Mouse (Mus musculus) testis, adult 2 months (tissue): ENCODE data around the gene Tmem141. TPM values are rescaled to one million over a fixed set of nuclear protein-coding genes. Genes with fewer than 3 reads are reported as not detected.

Experiments
- H3K27ac ChIP-seq: fragments of 200-500 bp; 2 replicates; pipeline ENCODE4 v1.5.1; 2012; ENCODE audit warnings: low read depth, low read length; ENCODE audit not compliant: control insufficient read depth, insufficient read depth
- H3K27me3 ChIP-seq: fragments of 200-500 bp; 2 replicates; pipeline ENCODE4 v1.6.1; 2012; ENCODE audit warnings: mild to moderate bottlenecking, low read length, moderate library complexity; ENCODE audit not compliant: control insufficient read depth, insufficient read depth
- H3K36me3 ChIP-seq: fragments of 200-500 bp; 2 replicates; pipeline ENCODE4 v1.6.1; 2012; ENCODE audit warnings: mild to moderate bottlenecking, low read length; ENCODE audit not compliant: control insufficient read depth, insufficient read depth
- H3K4me1 ChIP-seq: fragments of 200-500 bp; 2 replicates; pipeline ENCODE4 v1.6.1; 2012; ENCODE audit warnings: low read length; ENCODE audit not compliant: control insufficient read depth, insufficient read depth
- H3K4me3 ChIP-seq: fragments of 200-500 bp; 2 replicates; pipeline ENCODE4 v1.5.1; 2012; ENCODE audit warnings: low read depth, mild to moderate bottlenecking, low read length, moderate library complexity, mixed read lengths; ENCODE audit not compliant: control insufficient read depth
- CTCF ChIP-seq: fragments of 200-500 bp; IDR thresholded peaks from 2 replicates; pipeline ENCODE4 v1.5.1; 2012; ENCODE audit warnings: low read depth, mild to moderate bottlenecking, inconsistent platforms, low read length, moderate library complexity; ENCODE audit not compliant: control insufficient read depth, insufficient read depth, insufficient replicate concordance
- POLR2A ChIP-seq: fragments of 200-500 bp; IDR thresholded peaks from 2 replicates; pipeline ENCODE4 v1.6.1; 2012; ENCODE audit warnings: low read depth, mild to moderate bottlenecking, inconsistent platforms, low read length, moderate library complexity; ENCODE audit not compliant: control insufficient read depth
- polyA plus RNA-seq: library from polyadenylated mRNA; depleted of rRNA; stranded (reverse); fragments of >200 nt; gene quantifications from 2 replicates; pipeline ENCODE4 v1.2.3, GENCODE M21; 2012

Tmem141 gene
- polyA plus RNA-seq, 1 experiment: 24.0 TPM

DNA sequence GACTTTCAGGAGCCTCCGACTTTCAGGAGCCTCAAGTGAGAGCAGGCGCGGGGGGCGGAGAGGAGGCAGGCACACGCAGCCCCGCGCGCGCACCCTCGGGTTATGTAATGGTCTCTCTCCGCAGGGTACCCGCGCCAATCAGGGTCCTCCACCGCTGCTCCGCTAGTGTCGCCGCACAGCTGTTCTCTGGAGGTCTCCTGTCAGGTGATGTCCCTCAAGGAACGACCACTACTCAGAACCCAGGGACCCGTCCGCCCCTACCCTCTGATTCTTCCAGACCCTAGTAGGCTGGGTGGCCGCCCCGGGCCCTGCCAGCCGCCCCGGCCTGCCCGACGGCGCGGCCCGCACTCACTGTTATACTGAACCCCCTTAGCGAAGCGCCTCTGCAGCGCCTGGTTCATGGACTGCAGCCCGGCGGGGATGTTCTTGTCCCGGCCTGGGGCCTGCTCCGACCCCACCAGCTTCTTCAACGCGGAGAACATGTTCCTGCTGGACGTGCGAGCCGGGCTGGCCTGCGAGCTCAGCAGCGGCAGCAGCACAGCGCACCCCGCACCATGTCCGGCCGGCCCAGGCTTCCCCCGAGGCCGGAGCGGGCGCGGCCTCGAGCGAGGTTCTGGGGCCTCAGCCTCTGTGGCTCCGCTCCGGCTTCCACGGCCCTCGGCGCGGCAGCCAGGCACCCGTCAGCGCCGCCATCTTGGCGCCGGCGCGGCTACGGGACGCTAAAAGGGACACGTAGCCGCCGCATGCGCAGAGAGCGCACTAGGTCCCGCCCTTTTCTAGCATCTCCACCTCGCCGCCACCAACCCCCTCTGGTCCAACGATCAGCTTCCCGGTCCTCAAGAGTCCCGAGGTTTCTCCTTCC, 13.8 kb downstream of the Tmem141 start, which contains the start of gene Rabl6:
TSS of gene Rabl6 (minus strand) at position 761 of the 862 bp plus-strand sequence.
- Histone ChIP-seq H3K4me1 (no peaks in the 10 kb centered on the region; the same call in none of the 2 replicates), H3K4me3 (peak within 1 kb of the TSS; percentile 96), H3K36me3 (no peaks in the 10 kb centered on the region; the same call in 1 of the 2 replicates), H3K27ac (peak within 1 kb of the TSS; percentile 93), H3K27me3 (no peaks in the 10 kb centered on the region)
- TF ChIP-seq CTCF: no peak
- peak; percentile 97 for TF ChIP-seq POLR2A

DNA sequence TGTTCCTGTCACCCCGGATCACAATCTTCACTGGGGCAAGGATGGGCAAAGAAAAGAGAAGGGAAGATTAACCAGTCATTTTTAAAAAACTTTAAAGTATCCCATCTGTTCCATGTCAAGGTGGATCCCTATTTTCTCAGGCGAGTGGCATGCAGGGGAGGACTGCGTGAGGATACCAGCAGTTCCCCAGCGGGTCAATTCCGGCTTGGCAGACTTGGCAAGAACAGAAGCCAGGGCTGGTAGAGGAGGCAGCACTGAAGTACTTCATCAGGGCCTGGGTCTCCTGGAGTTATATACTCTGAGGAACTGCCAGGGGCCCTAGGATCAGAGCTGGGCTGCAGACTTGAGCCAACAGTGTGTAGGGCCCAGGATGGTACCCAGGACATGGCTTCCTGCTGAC, 19.3 kb downstream of the Tmem141 start:
- Histone ChIP-seq H3K4me3 (no peak overlapping the region), H3K4me1 (no peaks in the 10 kb centered on the region; the same call in 1 of the 2 replicates), H3K27ac (no peak overlapping the region), H3K27me3 (no peaks in the 10 kb centered on the region), H3K36me3 (peaks cover 5% of the 10 kb centered on the region; the same call in 1 of the 2 replicates)
- TF ChIP-seq CTCF: no peak
- no peak for TF ChIP-seq POLR2A

DNA sequence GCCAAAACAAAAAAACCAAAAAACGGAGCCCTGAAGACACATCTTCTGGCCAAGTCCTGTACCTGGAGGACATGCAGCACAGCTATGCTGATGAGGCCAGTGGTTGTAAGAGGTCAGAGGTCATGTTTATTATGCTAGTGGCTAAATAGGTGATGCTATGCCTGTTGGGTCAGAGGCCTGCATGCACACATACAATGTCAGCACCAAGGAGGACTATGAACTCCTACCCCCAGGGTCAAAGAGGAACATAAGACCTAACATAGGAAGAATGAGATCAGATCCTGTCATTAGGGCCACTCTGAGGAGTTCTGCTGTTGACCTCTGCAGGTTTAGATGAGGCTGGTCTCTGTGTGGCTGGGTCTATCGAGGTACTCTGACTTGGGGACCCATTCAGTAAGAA, 21.8 kb downstream of the Tmem141 start:
- no peak for TF ChIP-seq POLR2A
- TF ChIP-seq CTCF: no peak
- H3K27me3 ChIP-seq: no peaks in the 10 kb centered on the region
- H3K36me3 ChIP-seq: peaks cover 8% of the 10 kb centered on the region
- no peak overlapping the region for H3K27ac ChIP-seq
- H3K4me3 ChIP-seq: no peak overlapping the region
- no peaks in the 10 kb centered on the region for H3K4me1 ChIP-seq

DNA sequence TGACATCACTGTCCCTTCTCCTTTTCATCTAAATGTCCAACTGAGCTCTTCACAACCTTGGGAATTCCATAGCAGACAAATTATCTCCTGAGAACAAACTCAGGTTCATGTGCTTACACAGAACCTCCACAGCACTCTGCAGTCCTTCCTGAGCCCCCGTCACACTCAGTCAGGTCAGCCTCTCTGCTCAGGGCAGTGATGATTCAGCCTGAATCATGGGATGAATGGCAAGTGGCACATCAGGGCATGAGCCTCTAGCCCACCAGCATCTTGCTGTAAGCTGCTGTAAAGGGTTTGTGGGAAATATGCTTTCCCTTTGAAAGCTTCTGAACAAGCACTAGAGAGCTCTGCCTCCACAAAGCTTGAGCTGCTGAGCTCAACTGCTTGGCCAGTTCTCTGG, 23.1 kb downstream of the Tmem141 start:
- H3K4me3 ChIP-seq: no peak overlapping the region
- no peaks in the 10 kb centered on the region for H3K4me1 ChIP-seq
- no peaks in the 10 kb centered on the region for H3K27me3 ChIP-seq
- TF ChIP-seq CTCF: no peak
- TF ChIP-seq POLR2A: no peak
- peaks cover 8% of the 10 kb centered on the region for H3K36me3 ChIP-seq
- no peak overlapping the region for H3K27ac ChIP-seq

DNA sequence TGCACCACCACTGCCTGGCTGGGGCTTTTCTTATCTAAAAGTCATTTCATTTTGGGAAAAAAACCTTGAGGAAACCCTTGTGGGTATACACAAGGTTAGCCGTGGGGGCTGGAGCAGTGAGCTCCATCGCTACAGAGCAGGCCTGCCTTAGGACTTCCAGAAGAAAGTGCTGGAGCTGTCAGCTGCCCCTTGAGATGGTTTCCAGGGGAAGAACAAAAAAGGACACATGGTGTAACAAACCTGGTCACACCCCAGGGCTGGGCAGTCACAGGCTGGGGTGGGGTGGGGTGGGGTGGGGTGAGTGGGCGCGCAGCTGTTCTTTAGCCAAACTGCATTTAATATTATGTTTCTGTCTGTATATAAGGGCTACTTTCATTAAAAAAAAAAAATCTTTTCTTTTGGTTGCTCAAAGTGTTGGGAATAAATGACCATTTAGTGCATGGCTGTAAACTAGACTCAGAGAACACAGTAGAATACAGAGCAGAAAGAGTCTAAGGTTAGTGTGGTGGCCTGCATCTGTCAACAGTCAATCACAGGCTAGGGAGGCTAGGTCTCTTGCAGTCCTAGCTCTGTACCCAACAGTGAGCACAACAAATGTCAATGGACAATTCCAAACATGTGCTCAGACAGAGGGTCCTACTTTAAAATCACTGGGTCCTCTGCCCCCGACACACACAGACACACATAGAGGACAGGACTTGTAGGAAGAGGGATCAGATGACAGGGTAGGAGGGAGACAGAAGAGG, 24.9 kb downstream of the Tmem141 start:
- no peak overlapping the region for H3K4me3 ChIP-seq
- no peaks in the 10 kb centered on the region for H3K27me3 ChIP-seq
- no peak overlapping the region for H3K27ac ChIP-seq
- H3K4me1 ChIP-seq: no peaks in the 10 kb centered on the region
- peaks cover 8% of the 10 kb centered on the region for H3K36me3 ChIP-seq
- no peak for TF ChIP-seq CTCF
- no peak for TF ChIP-seq POLR2A

DNA sequence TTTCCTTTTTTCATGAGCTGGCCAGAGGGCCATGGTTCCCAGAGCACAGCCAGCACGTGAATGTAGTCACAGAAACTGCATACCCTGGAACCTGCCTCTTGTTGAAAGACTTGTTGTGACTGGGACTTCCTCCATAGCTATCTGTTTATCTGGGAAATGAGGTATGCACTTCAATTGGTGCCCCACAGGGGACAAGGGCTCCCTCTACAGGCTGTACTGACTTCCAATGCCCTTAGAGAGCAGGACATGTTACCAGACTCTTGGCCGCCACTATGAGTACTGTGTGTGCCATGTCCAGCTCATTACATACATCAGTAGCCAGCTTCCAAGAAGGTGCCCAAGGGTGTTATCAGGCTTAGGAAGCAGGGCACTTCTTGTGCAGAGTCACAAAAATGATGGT, 29.9 kb downstream of the Tmem141 start:
- Histone ChIP-seq H3K36me3 (peaks cover 4% of the 10 kb centered on the region), H3K27ac (no peak overlapping the region), H3K27me3 (no peaks in the 10 kb centered on the region), H3K4me1 (no peaks in the 10 kb centered on the region), H3K4me3 (no peak overlapping the region)
- TF ChIP-seq POLR2A (no peak), CTCF (no peak)

DNA sequence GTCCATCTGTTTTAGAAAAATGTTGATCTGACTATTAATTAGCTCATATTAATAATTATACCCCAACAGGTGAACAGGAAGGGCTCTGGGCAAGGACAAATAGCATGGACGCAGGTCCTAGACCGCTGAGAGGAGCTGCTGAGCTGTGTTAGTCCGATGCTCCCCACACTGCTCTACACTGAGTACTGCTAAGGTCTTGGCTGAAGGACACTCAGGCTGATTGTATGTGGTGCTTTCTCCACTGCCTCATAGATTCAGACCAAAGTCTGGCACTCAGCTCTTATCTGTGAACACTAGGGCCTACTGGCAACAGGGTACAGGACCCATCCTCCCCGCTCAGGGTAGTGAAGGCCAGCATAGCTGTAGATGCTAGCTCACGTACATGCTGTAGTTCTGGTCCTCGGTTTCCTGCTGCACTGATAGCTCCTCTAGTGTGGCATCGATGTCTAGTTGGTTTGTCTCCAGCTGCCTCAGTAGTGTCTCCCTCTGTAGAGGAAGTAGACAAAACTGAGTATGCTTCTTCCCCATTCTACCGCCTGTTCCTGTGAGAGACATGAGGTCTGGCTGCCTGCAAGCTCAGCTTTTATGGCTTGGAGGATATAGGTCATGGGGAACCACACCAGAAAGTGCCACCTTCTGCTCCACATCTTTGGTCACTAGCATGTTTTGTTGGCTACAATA, 33.4 kb downstream of the Tmem141 start:
- H3K4me3 ChIP-seq: no peak overlapping the region
- no peaks in the 10 kb centered on the region for H3K4me1 ChIP-seq
- TF ChIP-seq CTCF (no peak), POLR2A (no peak)
- no peaks in the 10 kb centered on the region; the same call in 1 of the 2 replicates for H3K36me3 ChIP-seq
- H3K27me3 ChIP-seq: no peaks in the 10 kb centered on the region
- H3K27ac ChIP-seq: no peak overlapping the region
